In the genomic region with DNA sequence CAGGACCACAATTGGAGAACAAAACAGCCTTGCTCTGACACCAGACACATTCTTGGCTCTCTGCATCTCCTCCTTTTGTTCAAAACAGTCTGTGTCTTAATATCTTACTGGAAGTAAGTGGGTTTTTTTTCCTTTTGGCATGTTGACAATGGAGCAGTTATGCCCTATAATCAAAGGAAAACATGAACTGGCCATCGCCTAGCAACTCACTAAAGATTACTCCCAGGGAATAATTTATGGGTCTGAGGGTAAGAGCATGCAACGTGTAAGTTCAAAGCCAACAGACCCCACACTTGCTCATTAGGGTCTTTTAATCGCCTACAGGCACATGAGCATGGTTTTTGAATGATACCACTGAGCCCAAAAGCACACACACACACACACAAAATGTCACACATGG, we compare ENCODE assay signal across 14 mouse cellular contexts.
DNase-seq lines count a peak whose midpoint lies in the region; ATAC-seq lines count a peak whose summit lies in the region.
"Had no signal": no experiment of that assay in that cellular context is flagged by ENCODE, and none has a peak within 500 bp of the region (broad histone marks: within the 10 kb centered on the region; RNA-seq: fewer than 3 reads in every experiment).

No protein-coding gene starts in this region.

- H3K36me3 ChIP-seq in hindbrain, embryonic 14.5 days (replicated peaks; ENCODE audit: control insufficient read depth, insufficient read depth): no peaks in the 10 kb centered on the region
- H3K36me3 ChIP-seq in hindbrain, embryonic 10.5 days: no peaks in the 10 kb centered on the region
- peaks cover 5% of the 10 kb centered on the region; the same call in 1 of the 2 replicates for H3K36me3 ChIP-seq in midbrain, embryonic 13.5 days
- H3K36me3 ChIP-seq in midbrain, embryonic 16.5 days (ENCODE audit: control insufficient read depth, insufficient read depth, low read length): no peaks in the 10 kb centered on the region
- H3K36me3 ChIP-seq in forebrain, embryonic 14.5 days (ENCODE audit: control insufficient read depth, insufficient read depth, low read length): no peaks in the 10 kb centered on the region
- H3K36me3 ChIP-seq: G1E; hindbrain, embryonic 15.5 days; liver, embryonic 12.5 days had no signal

- no peaks in the 10 kb centered on the region for H3K27me3 ChIP-seq in hindbrain, embryonic 14.5 days (ENCODE audit: control insufficient read depth, insufficient read depth, low read length)
- H3K27me3 ChIP-seq in hindbrain, embryonic 10.5 days (ENCODE audit: insufficient read depth, poor library complexity, severe bottlenecking): no peaks in the 10 kb centered on the region
- H3K27me3 ChIP-seq in midbrain, embryonic 13.5 days: no peaks in the 10 kb centered on the region
- no peaks in the 10 kb centered on the region for H3K27me3 ChIP-seq in midbrain, embryonic 16.5 days (ENCODE audit: control insufficient read depth, insufficient read depth, low read depth, low read length)
- H3K27me3 ChIP-seq in forebrain, embryonic 14.5 days (replicated peaks; ENCODE audit: control insufficient read depth, insufficient read depth, low read length): no peaks in the 10 kb centered on the region
- H3K27me3 ChIP-seq: hindbrain, embryonic 15.5 days; liver, embryonic 12.5 days had no signal

- peak; percentile 59 for DNase-seq in hindbrain, embryonic 14.5 days (ENCODE audit: low spot score)
- no peak for DNase-seq in hindbrain, embryonic 10.5 days (ENCODE audit: low spot score)
- DNase-seq in forebrain, embryonic 14.5 days (ENCODE audit: low spot score): peak; percentile 89
- peak; percentile 20 for DNase-seq in retina, embryonic 14.5 days (ENCODE audit: low spot score)
- DNase-seq in left cerebral cortex, adult 18-20 months (ENCODE audit: low spot score in 2 of 2): no peak
- no peak for DNase-seq in testis, postnatal 10 days (ENCODE audit: low spot score)
- DNase-seq: adrenal gland, postnatal 25 days; kidney, postnatal 10 days; lung, postnatal 14 days had no signal

- no peak overlapping the region for H3K9ac ChIP-seq in hindbrain, embryonic 14.5 days
- H3K9ac ChIP-seq in midbrain, embryonic 13.5 days (replicated peaks): no peak overlapping the region
- no peak overlapping the region for H3K9ac ChIP-seq in midbrain, embryonic 16.5 days (ENCODE audit: low read depth, low read length)
- no peak overlapping the region for H3K9ac ChIP-seq in forebrain, embryonic 14.5 days (ENCODE audit: low read length)
- H3K9ac ChIP-seq: hindbrain, embryonic 15.5 days; liver, embryonic 12.5 days had no signal

- 0 out of 2 replicates have a peak overlapping the region, but pooled peaks have one; percentile 14 for H3K27ac ChIP-seq in hindbrain, embryonic 14.5 days
- H3K27ac ChIP-seq in hindbrain, embryonic 10.5 days: no peak overlapping the region
- H3K27ac ChIP-seq in midbrain, embryonic 13.5 days: peak overlapping the region; percentile 71
- H3K27ac ChIP-seq in midbrain, embryonic 16.5 days (ENCODE audit: low read length): no peak overlapping the region
- H3K27ac ChIP-seq in forebrain, embryonic 14.5 days (ENCODE audit: low read depth, low read length): peak overlapping the region; percentile 76
- H3K27ac ChIP-seq: hindbrain, embryonic 15.5 days; liver, embryonic 12.5 days had no signal

- no peaks in the 10 kb centered on the region for H3K9me3 ChIP-seq in hindbrain, embryonic 14.5 days (ENCODE audit: control insufficient read depth, low read length)
- no peaks in the 10 kb centered on the region for H3K9me3 ChIP-seq in hindbrain, embryonic 10.5 days
- no peaks in the 10 kb centered on the region for H3K9me3 ChIP-seq in midbrain, embryonic 13.5 days
- no peaks in the 10 kb centered on the region for H3K9me3 ChIP-seq in midbrain, embryonic 16.5 days (replicated peaks; ENCODE audit: control insufficient read depth, low read length, poor library complexity, severe bottlenecking)
- no peaks in the 10 kb centered on the region for H3K9me3 ChIP-seq in forebrain, embryonic 14.5 days (replicated peaks; ENCODE audit: control insufficient read depth, low read length)
- H3K9me3 ChIP-seq: G1E; hindbrain, embryonic 15.5 days; liver, embryonic 12.5 days had no signal

- no peak overlapping the region for H3K4me2 ChIP-seq in hindbrain, embryonic 14.5 days (replicated peaks)
- no peak overlapping the region for H3K4me2 ChIP-seq in midbrain, embryonic 13.5 days (replicated peaks)
- no peak overlapping the region for H3K4me2 ChIP-seq in midbrain, embryonic 16.5 days (ENCODE audit: low read length)
- H3K4me2 ChIP-seq in forebrain, embryonic 14.5 days (ENCODE audit: low read length): no peak overlapping the region
- H3K4me2 ChIP-seq: hindbrain, embryonic 15.5 days; liver, embryonic 12.5 days had no signal

- WGBS in hindbrain, embryonic 14.5 days: 31% methylated on average over 3 of the region's 3 CpGs
- 63% methylated on average over 3 of the region's 3 CpGs for WGBS in hindbrain, embryonic 10.5 days
- 22% methylated on average over 3 of the region's 3 CpGs for WGBS in midbrain, embryonic 13.5 days
- WGBS in midbrain, embryonic 16.5 days: 14% methylated on average over 3 of the region's 3 CpGs
- 12% methylated on average over 3 of the region's 3 CpGs for WGBS in forebrain, embryonic 14.5 days

- peaks cover 22% of the 10 kb centered on the region; the same call in 1 of the 2 replicates for H3K4me1 ChIP-seq in hindbrain, embryonic 14.5 days (replicated peaks; ENCODE audit: control insufficient read depth, insufficient read depth, low read length)
- 0 out of 2 replicates have a peak, but pooled peaks cover 8% of the 10 kb centered on the region for H3K4me1 ChIP-seq in hindbrain, embryonic 10.5 days (replicated peaks)
- H3K4me1 ChIP-seq in midbrain, embryonic 13.5 days (replicated peaks): peaks cover 32% of the 10 kb centered on the region
- peaks cover 10% of the 10 kb centered on the region for H3K4me1 ChIP-seq in midbrain, embryonic 16.5 days (ENCODE audit: control insufficient read depth, insufficient read depth, low read length)
- peaks cover 28% of the 10 kb centered on the region for H3K4me1 ChIP-seq in forebrain, embryonic 14.5 days (ENCODE audit: control insufficient read depth, insufficient read depth, low read length)
- H3K4me1 ChIP-seq: liver, embryonic 12.5 days had no signal

- H3K4me3 ChIP-seq in hindbrain, embryonic 14.5 days (replicated peaks; ENCODE audit: low read length): no peak overlapping the region
- no peak overlapping the region for H3K4me3 ChIP-seq in hindbrain, embryonic 10.5 days
- no peak overlapping the region for H3K4me3 ChIP-seq in midbrain, embryonic 13.5 days (replicated peaks)
- H3K4me3 ChIP-seq in midbrain, embryonic 16.5 days (ENCODE audit: low read depth, low read length): no peak overlapping the region
- H3K4me3 ChIP-seq in forebrain, embryonic 14.5 days (ENCODE audit: low read depth, low read length): no peak overlapping the region
- H3K4me3 ChIP-seq: hindbrain, embryonic 15.5 days; liver, embryonic 12.5 days had no signal

- peak; percentile 37; the same call in 1 of the 2 replicates for ATAC-seq in hindbrain, embryonic 14.5 days (ENCODE audit: low FRiP score)
- peak; percentile 43; the same call in 1 of the 2 replicates for ATAC-seq in midbrain, embryonic 13.5 days
- ATAC-seq in midbrain, embryonic 16.5 days: no peak
- peak; percentile 57 for ATAC-seq in forebrain, embryonic 14.5 days
- ATAC-seq: liver, embryonic 12.5 days had no signal

Comparison
In these comparisons a context has a peak if more than half of its experiments do, and no peak if none do; other contexts are left out.
1. DNase-seq: peak in hindbrain, embryonic 14.5 days (single experiment), forebrain, embryonic 14.5 days (single experiment) and retina, embryonic 14.5 days (single experiment); none in hindbrain, embryonic 10.5 days (single experiment), left cerebral cortex, adult 18-20 months (0 of 2) and testis, postnatal 10 days (single experiment).
2. H3K27ac ChIP-seq: peak in hindbrain, embryonic 14.5 days (single experiment), midbrain, embryonic 13.5 days (single experiment) and forebrain, embryonic 14.5 days (single experiment); none in hindbrain, embryonic 10.5 days (single experiment) and midbrain, embryonic 16.5 days (single experiment).